ENCODE assay signal across 7 mouse cellular contexts in the genomic region with DNA sequence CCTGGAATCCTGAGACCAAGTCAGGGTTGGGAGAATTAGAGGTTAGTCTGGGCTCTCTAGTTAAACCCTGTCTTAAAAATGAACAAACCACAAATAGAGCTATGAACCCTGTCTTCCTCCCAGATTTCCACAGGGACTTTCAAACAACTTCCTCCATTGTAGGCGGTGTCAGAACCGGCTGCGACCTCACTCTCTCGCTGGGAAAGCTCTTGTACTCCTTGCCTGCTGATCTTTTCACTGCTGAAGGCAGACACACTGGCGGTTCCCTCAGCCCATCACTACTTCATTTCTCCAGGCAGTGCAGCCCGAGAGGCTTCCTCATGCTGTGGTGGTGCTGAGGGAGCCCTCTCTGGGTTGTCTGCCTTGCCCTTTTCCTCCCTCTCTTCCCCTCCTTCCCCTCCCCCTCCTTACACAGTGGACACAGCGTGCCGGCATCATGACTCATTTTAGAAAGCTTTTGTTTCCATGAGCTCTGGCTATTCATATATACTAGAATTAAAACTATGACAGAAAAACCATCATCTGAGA. TPM values are rescaled to one million over a fixed set of nuclear protein-coding genes. Genes with fewer than 3 reads are reported as not detected.
A peak's percentile ranks its signal among the peaks of the same experiment; 100 is the strongest.
DNase-seq lines count a peak whose midpoint lies in the region; ATAC-seq and TF ChIP-seq lines count a peak whose summit lies in the region.

No protein-coding gene starts in this region.

- H3K9me3 ChIP-seq in intestine, embryonic 14.5 days (ENCODE audit: control insufficient read depth, low read length), result no peaks in the 10 kb centered on the region
- no peaks in the 10 kb centered on the region for H3K9me3 ChIP-seq in liver, embryonic 15.5 days (replicated peaks)
- no peaks in the 10 kb centered on the region for H3K9me3 ChIP-seq in neural tube, embryonic 11.5 days (ENCODE audit: control insufficient read depth, low read length)

- H3K36me3 ChIP-seq in intestine, embryonic 14.5 days (ENCODE audit: control insufficient read depth, insufficient read depth, low read length), result no peaks in the 10 kb centered on the region
- no peaks in the 10 kb centered on the region for H3K36me3 ChIP-seq in liver, embryonic 15.5 days (replicated peaks)
- H3K36me3 ChIP-seq in neural tube, embryonic 11.5 days (ENCODE audit: control insufficient read depth, insufficient read depth, low read length), result no peaks in the 10 kb centered on the region

- no peak for TF ChIP-seq CTCF in bone marrow, adult 2 months (IDR thresholded peaks at IDR 0.05; ENCODE audit: control insufficient read depth, insufficient read depth, low read length)

- no peak for TF ChIP-seq POLR2A in bone marrow, adult 2 months (IDR thresholded peaks at IDR 0.05; ENCODE audit: borderline replicate concordance, control insufficient read depth, low read depth, low read length)

- no peak overlapping the region for H3K4me3 ChIP-seq in bone marrow, adult 2 months (replicated peaks; ENCODE audit: control insufficient read depth, low read depth, low read length)
- peak overlapping the region; percentile 18 for H3K4me3 ChIP-seq in intestine, embryonic 14.5 days (ENCODE audit: low read depth, low read length)
- 0 out of 2 replicates have a peak overlapping the region, but pooled peaks have one; percentile 37 for H3K4me3 ChIP-seq in liver, embryonic 15.5 days (replicated peaks)
- no peak overlapping the region for H3K4me3 ChIP-seq in neural tube, embryonic 11.5 days (ENCODE audit: low read depth, low read length)

- no peaks in the 10 kb centered on the region for H3K27me3 ChIP-seq in intestine, embryonic 14.5 days (replicated peaks; ENCODE audit: control insufficient read depth, insufficient read depth, low read length)
- H3K27me3 ChIP-seq in liver, embryonic 15.5 days, result peaks cover 4% of the 10 kb centered on the region
- H3K27me3 ChIP-seq in neural tube, embryonic 11.5 days (ENCODE audit: control insufficient read depth, insufficient read depth, low read length), result no peaks in the 10 kb centered on the region

- ATAC-seq in intestine, embryonic 14.5 days (replicated peaks; ENCODE audit: low FRiP score, low TSS enrichment, low read depth), result peak; percentile 32
- ATAC-seq in liver, embryonic 15.5 days (ENCODE audit: insufficient read depth), result no peak
- peak; percentile 58 for ATAC-seq in neural tube, embryonic 11.5 days (ENCODE audit: insufficient read depth, low FRiP score, low TSS enrichment)

- peak overlapping the region; percentile 44 for H3K4me2 ChIP-seq in intestine, embryonic 14.5 days (ENCODE audit: low read length)
- H3K4me2 ChIP-seq in liver, embryonic 15.5 days, result peak overlapping the region; percentile 64
- peak overlapping the region; percentile 50 for H3K4me2 ChIP-seq in neural tube, embryonic 11.5 days (ENCODE audit: low read depth)

- peak overlapping the region; percentile 3; the same call in 1 of the 2 replicates for H3K9ac ChIP-seq in intestine, embryonic 14.5 days (ENCODE audit: low read length)
- no peak overlapping the region for H3K9ac ChIP-seq in liver, embryonic 15.5 days
- H3K9ac ChIP-seq in neural tube, embryonic 11.5 days (ENCODE audit: low read length), result peak overlapping the region; percentile 41; the same call in 1 of the 2 replicates

- H3K27ac ChIP-seq in bone marrow, adult 2 months (ENCODE audit: control insufficient read depth, insufficient read depth, low read depth, low read length, poor library complexity), result peak overlapping the region; percentile 58; the same call in 1 of the 2 replicates
- H3K27ac ChIP-seq in intestine, embryonic 14.5 days (ENCODE audit: low read depth), result peak overlapping the region; percentile 60
- 0 out of 2 replicates have a peak overlapping the region, but pooled peaks have one; percentile 61 for H3K27ac ChIP-seq in liver, embryonic 15.5 days (replicated peaks)
- H3K27ac ChIP-seq in neural tube, embryonic 11.5 days (ENCODE audit: low read depth, low read length), result no peak overlapping the region

- WGBS in bone marrow, adult 2 months, result 4% methylated on average over 8 of the region's 8 CpGs
- 3% methylated on average over 8 of the region's 8 CpGs for WGBS in intestine, embryonic 14.5 days
- WGBS in liver, embryonic 15.5 days (ENCODE audit: insufficient replicate concordance), result 6% methylated on average over 8 of the region's 8 CpGs
- WGBS in neural tube, embryonic 11.5 days, result 8% methylated on average over 8 of the region's 8 CpGs

- no peaks in the 10 kb centered on the region; the same call in 1 of the 2 replicates for H3K4me1 ChIP-seq in bone marrow, adult 2 months (ENCODE audit: control insufficient read depth, insufficient read depth, low read length)
- peaks cover 16% of the 10 kb centered on the region for H3K4me1 ChIP-seq in intestine, embryonic 14.5 days (replicated peaks; ENCODE audit: control insufficient read depth, insufficient read depth, low read length)
- H3K4me1 ChIP-seq in liver, embryonic 15.5 days (replicated peaks), result peaks cover 11% of the 10 kb centered on the region
- H3K4me1 ChIP-seq in neural tube, embryonic 11.5 days (ENCODE audit: control insufficient read depth, insufficient read depth, low read length), result no peaks in the 10 kb centered on the region; the same call in none of the 2 replicates

- DNase-seq in Muller cell, postnatal 12 days (ENCODE audit: inconsistent ontology term), result peak; percentile 96
- peak; percentile 79 for DNase-seq in gonadal fat pad, adult 2 months (ENCODE audit: low read depth)
- peak; percentile 75 for DNase-seq in intestine, embryonic 14.5 days (ENCODE audit: low spot score)
- DNase-seq in neural tube, embryonic 11.5 days (ENCODE audit: low spot score), result peak; percentile 37
- no peak for DNase-seq in layer of hippocampus, adult 8-10 months (ENCODE audit: low spot score in 2 of 2)

RNA-seq across cellular contexts. Expression of a gene that starts 32.8 kb away (rescaled TPM):
- polyA plus RNA-seq in bone marrow, adult 2 months (2011; ENCODE audit: insufficient read depth, insufficient read length, low replicate concordance, missing spikeins), result 2.2 TPM in 1 of 2 replicates, not detected in the other
- 0.27 and 0.61 TPM in 2 replicates for polyA plus RNA-seq in gonadal fat pad, adult 2 months (2012; rRNA removed)
- 28.7 and 28.8 TPM in 2 replicates for polyA plus RNA-seq in intestine, embryonic 14.5 days (2014; fragmentation: Nextera tagmentation; extraction: Ambion mirVana)
- 0.44 and 0.91 TPM in 2 replicates for polyA plus RNA-seq in liver, embryonic 15.5 days (2015; fragmentation: Nextera tagmentation; extraction: Ambion mirVana)
- 0.93 and 1.5 TPM in 2 replicates for polyA plus RNA-seq in neural tube, embryonic 11.5 days (2014; fragmentation: Nextera tagmentation; extraction: Ambion mirVana)
- total RNA-seq in layer of hippocampus, adult 8-10 months (2022), result 1 to 10 TPM in 1 of 4 experiments, under 1 TPM in 2, not detected in 1; 0.76 to 1.3 (median 0.87) TPM

RNA-seq across cellular contexts. Expression of a gene that starts 35.9 kb away (rescaled TPM):
- polyA plus RNA-seq in bone marrow, adult 2 months (2011; ENCODE audit: insufficient read depth, insufficient read length, low replicate concordance, missing spikeins), result not detected in 2 replicates
- 0.72 and 0.93 TPM in 2 replicates for polyA plus RNA-seq in gonadal fat pad, adult 2 months (2012; rRNA removed)
- polyA plus RNA-seq in intestine, embryonic 14.5 days (2014; fragmentation: Nextera tagmentation; extraction: Ambion mirVana), result not detected in 2 replicates
- polyA plus RNA-seq in liver, embryonic 15.5 days (2015; fragmentation: Nextera tagmentation; extraction: Ambion mirVana), result 0.28 and 0.62 TPM in 2 replicates
- 1.1 TPM in 1 of 2 replicates, not detected in the other for polyA plus RNA-seq in neural tube, embryonic 11.5 days (2014; fragmentation: Nextera tagmentation; extraction: Ambion mirVana)
- total RNA-seq in layer of hippocampus, adult 8-10 months (2022), result 10 to 100 TPM in 2 of 4 experiments, 1 to 10 TPM in 2; 5.9 to 10.6 (median 9.9) TPM

Comparison
In these comparisons a context has a peak if more than half of its experiments do, and no peak if none do; other contexts are left out.
1. DNase-seq: peak in Muller cell, postnatal 12 days (single experiment), gonadal fat pad, adult 2 months (single experiment), intestine, embryonic 14.5 days (single experiment) and neural tube, embryonic 11.5 days (single experiment); none in layer of hippocampus, adult 8-10 months (0 of 2).
2. H3K4me3 ChIP-seq: peak in intestine, embryonic 14.5 days (single experiment) and liver, embryonic 15.5 days (single experiment); none in bone marrow, adult 2 months (single experiment) and neural tube, embryonic 11.5 days (single experiment).
3. Peak in every context shown above with its lines, with median percentiles within 50 percentile points of each other: H3K4me2 ChIP-seq.